Mouse (Mus musculus): ENCODE data around the gene Kif24. TPM values are rescaled to one million over a fixed set of nuclear protein-coding genes. Genes with fewer than 3 reads are reported as not detected.
A peak's percentile ranks its signal among the peaks of the same experiment; 100 is the strongest.

The Kif24 gene
- total RNA-seq, 2 experiments from 2014 or later = 0.10 to 0.21 TPM

- no peak for DNase-seq
These were observed 63.5 kb downstream of the Kif24 start for GRCm38 (mm10) chr4:41401167-41401566.

- DNase-seq = peak; percentile 83
These were observed 64.8 kb downstream of the Kif24 start for GRCm38 (mm10) chr4:41399904-41400303.

GRCm38 (mm10) chr4:41398353-41398752 is 66.3 kb downstream of the Kif24 start:
- DNase-seq = no peak

- DNase-seq = no peak
These were observed 70.0 kb downstream of the Kif24 start for GRCm38 (mm10) chr4:41394651-41395050.

- peak; percentile 35 for DNase-seq
These were observed 73.7 kb downstream of the Kif24 start for GRCm38 (mm10) chr4:41391015-41391414.

- DNase-seq = peak; percentile 57
These were observed 74.6 kb downstream of the Kif24 start for GRCm38 (mm10) chr4:41390122-41390521.

- no peak for DNase-seq
These were observed 75.4 kb downstream of the Kif24 start for GRCm38 (mm10) chr4:41389240-41389639.

GRCm38 (mm10) chr4:41388616-41389015 is 76.1 kb downstream of the Kif24 start:
- DNase-seq = peak; percentile 14

GRCm38 (mm10) chr4:41387755-41388469 is 76.8 kb downstream of the Kif24 start:
- peak; percentile 36 for DNase-seq

- DNase-seq = no peak
These were observed 78.2 kb downstream of the Kif24 start for GRCm38 (mm10) chr4:41386412-41386975.

- DNase-seq = no peak
These were observed 83.3 kb downstream of the Kif24 start for GRCm38 (mm10) chr4:41381213-41381950.

- no peak for DNase-seq
These were observed 87.1 kb downstream of the Kif24 start for GRCm38 (mm10) chr4:41377567-41377966.

- DNase-seq = no peak
These were observed 94.8 kb downstream of the Kif24 start for GRCm38 (mm10) chr4:41369702-41370437.

GRCm38 (mm10) chr4:41368198-41368597 is 96.5 kb downstream of the Kif24 start:
- no peak for DNase-seq

GRCm38 (mm10) chr4:41361059-41361458 is 103.6 kb downstream of the Kif24 start:
- no peak for DNase-seq

GRCm38 (mm10) chr4:41359358-41359757 is 105.3 kb downstream of the Kif24 start:
- no peak for DNase-seq

GRCm38 (mm10) chr4:41358669-41359068 is 106.0 kb downstream of the Kif24 start:
- no peak for DNase-seq

GRCm38 (mm10) chr4:41357154-41357553 is 107.5 kb downstream of the Kif24 start:
- DNase-seq = no peak

GRCm38 (mm10) chr4:41353265-41353664 is 111.4 kb downstream of the Kif24 start:
- DNase-seq = no peak

- no peak for DNase-seq
These were observed 111.9 kb downstream of the Kif24 start for GRCm38 (mm10) chr4:41352758-41353157.

- DNase-seq = no peak
These were observed 115.5 kb downstream of the Kif24 start for GRCm38 (mm10) chr4:41349199-41349591.

- peak; percentile 96 for DNase-seq
These were observed 116.0 kb downstream of the Kif24 start, which contains the start of gene Ubap1 for GRCm38 (mm10) chr4:41348584-41349198. TSS of gene Ubap1 (plus strand) at chr4:41348996.

Data from gastrocnemius, postnatal 25 days (tissue).